Mouse (Mus musculus) right cerebral cortex, postnatal 25 days (tissue): ENCODE data around the gene Ttc7b.
A peak's percentile ranks its signal among the peaks of the same experiment; 100 is the strongest.

Experiments used
- DNase-seq: peaks from one replicate; pipeline ENCODE4 v3.0.0; 2022

The Ttc7b gene

DNA sequence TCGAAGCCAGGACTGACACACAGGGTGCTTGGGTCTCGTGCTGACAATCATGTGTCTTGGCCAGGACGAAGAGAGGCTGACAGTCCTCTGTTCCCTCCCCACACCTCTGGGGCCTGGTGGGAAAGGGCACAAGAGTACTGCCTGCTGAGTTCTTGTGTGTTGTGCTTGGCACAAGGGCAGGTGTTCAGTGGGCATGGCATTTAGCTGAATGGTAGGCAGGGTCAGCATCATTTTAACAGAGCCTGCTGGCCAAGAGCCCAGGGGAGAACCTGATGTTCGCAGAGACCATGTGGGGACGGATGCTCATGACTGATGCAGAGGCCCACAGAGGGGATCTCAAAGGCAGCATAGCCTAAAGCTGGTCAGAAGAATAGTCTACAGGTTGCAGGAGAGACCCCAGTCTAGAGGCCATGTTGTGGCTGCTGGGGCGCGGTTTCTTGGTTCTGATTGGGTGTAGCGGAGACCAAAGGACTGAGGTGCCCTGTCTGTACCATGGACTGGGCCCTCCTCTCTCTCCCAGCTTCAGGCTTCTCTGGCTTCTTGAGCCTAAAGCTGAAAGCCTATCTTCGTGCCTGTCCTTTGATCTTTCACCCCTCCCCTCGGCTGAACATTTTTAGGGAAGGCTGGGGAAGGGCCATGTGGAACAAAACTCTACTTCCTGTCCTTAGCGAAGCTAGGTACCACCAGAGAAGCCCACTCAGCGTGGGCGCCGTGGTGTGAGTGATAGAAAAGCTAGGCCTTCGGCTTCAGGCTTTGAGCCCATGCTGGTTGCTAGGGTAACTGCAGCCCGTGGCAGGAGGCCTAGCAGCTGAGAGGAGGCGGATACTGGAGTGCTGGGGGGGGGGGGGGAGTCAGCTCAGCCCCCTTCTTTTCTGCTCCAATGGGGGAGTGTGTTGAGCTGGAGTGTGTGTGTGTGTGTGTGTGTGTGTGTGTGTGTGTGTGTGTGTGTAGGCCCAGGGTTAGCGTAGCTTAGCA, 229.6 kb downstream of the Ttc7b start:
- peak; percentile 86 for DNase-seq

DNA sequence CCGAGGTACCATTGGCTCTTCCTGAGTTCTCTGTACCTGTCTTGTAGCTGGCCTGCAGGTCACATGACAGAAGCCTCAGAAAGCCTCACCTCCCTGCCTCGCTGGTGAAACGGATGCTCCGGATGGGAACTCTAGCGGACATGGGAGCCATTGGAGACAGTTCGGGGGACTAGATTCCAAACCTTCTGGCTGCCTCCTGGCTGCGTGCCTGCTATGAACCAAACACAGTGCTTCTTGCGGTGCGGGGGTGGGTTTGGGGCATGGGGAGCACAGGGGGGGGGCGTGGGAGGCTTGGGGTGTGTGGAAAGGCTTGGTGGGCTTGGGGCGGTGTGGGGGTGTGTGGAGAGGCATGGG, 230.5 kb downstream of the Ttc7b start:
- no peak for DNase-seq

DNA sequence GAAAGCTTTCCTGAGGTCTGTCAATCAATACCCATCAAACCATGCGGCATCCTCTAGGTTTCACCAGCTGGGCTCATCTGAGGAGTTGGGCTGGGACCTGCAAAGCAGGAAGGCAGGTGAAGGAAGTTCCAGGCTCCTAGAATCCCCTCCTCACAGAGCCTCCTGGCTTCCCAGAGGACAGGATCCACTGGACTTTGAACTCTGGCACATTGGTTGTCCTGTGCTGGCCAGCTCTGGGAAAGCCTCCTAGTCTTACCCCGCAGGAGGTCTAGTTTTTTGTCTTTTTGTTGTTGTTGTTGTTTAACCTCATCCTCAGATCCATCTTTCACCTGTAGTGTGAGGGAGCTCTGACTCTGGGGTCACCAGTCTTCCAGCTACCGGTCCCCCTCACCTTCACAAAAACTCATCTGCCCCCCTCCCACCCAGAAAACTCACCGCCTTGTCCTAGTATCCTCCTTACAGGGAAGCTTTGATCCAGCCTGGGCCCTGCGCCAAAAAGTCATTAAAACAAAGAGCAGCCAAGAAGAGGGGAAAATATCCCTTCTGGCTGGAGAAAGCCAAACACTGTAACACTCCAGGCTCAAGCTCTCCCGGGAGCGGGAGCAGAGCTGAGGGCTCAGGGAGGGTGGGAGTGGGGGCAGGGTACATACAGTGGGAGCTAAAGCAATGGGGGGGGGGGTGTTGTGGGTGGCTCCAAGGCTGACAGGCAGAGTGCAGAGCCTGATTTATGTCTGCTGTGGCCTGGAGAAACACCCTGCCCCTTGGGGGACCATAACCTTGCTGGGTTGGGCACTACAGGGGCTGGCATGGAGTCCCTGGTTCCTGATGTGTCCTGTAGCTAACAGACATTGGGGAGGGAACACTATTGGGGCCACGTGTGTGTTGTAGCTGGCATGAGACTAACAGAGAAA, 231.1 kb downstream of the Ttc7b start:
- DNase-seq, result peak; percentile 58

DNA sequence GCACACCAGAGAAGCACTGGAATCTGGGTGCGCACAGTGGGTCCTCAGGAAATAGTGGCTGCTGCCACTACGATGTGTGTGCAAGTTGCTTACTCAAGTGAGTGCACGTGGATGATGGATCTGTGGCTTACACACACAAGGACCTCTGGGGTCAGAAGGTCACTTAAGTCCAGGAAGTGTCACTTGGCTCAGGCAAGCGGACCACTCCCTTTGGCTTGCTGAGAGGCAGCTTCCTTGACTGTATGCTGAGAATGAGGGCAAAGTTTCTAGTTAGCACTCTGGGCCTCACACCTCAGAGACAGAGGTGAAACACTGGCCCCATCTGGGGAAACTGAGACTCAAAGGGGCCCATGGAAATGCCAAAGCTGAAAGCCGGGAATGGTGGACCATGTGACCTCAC, 232.6 kb downstream of the Ttc7b start:
- no peak for DNase-seq

DNA sequence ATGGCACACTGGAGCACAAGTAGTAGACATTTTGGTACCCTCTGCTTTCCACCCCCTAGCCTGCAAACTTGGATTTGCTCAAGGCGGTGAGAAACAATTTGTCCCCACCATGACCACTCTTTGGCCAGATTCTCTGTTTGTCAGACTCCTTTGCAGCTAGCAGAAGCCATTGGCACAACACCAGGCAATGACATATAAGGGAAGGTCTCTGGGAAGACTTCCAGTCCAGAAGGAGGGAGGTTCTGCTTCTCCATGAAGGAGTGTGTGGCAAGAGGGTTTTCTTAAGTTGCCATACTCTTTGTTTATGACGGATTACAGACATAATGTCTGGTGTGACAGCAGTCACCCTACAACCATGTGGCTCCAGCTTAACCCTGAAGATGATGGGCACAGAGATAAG, 233.1 kb downstream of the Ttc7b start:
- DNase-seq, result no peak

DNA sequence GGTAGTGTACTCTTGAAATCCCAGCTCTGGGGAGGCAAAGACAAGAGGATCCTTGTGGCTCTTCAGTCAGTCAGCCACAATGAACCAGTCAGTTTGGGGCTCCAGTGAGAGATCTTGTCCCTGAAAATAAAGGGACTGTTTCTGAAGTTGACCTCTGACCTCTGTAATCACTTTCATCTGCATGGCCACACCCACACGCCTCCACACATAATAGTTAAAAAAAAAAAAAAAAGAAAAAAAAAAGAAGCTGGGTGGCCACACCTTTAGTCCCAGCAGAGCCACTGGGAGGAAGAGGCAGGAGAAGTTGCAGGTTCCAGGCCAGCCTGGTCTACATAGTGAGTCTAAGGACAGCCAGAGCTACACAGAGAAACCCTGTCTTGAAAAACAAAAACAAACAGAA, 237.3 kb downstream of the Ttc7b start:
- no peak for DNase-seq

DNA sequence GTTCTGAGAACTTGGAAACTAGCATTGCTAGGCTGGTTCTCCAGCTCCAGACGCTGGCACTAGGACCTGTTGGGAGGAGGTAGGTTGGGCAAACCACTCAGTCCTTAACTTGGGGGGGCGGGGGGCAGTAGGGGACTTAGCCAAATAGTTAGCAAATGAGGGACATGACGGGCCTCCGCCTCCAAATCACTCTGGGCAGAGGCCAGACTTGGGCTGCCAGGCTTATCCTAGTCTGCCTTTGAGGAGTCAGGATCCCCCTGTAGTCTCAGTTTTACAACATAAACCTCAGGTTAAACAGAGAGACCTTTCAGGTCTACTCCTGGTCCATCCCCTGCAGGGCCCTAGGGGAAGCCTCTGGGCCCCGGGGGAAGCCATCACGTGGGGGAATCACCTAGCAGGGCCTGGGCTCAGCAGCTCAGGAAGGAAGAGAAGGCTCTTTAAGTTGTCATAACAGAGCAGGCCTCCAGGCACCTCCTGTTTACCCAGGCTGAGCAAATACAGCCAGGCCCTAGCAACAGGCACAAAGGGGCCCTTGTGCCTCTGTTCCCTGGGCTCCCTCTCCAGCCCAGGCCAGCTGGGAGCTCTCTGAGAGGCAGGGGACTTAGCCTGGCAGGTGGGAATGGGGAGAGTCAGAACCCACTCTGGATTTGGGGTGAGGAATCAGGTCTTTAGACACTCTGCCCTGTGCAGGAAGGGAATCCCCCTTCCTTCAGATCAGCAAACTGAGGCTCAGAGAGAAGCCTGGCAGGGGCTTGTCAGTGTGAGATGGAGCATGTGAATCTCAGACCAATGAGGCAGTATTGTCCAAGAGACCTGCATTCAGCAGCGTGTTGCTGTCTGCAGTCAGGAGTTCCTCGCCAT, 238.4 kb downstream of the Ttc7b start:
- DNase-seq, result peak; percentile 44

DNA sequence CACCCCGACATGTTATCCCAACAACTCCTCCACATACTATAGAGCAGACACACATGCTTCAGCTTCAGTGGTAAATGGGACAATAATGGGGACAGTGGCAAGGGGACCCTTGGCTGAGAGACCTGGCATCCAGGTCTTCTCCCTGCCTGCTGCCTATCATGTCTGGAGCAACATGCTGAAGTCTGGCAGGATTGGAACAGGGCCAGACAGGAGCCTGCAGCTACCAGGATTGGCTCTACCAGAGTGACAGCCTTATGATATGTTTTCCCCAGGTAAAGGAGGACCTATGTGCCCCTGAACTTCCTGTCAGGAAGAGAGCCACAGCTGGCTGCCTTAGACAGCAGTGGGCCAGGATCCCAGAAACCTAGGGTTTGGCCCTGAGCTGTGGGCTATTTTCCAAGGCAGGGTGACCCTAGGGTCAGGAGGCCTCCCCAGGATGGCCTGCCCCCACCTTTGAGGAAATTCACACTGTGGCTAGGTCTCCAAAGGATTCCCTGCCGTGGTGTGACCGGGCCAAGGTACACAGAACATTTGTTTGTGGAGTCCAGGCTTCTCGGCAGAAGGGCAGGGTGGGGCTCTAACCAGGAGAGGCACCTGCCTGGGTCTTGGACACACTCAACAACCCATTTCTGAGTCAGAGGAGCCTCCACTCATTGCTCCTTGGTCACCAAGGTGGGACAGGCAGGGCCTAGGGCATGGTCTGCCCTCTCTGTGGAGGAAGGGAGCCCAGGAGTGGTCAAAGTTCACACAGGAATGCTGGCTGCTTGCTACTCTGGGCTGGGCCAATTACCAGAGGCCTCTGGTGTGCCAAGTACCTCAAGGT, 239.4 kb downstream of the Ttc7b start:
- no peak for DNase-seq

DNA sequence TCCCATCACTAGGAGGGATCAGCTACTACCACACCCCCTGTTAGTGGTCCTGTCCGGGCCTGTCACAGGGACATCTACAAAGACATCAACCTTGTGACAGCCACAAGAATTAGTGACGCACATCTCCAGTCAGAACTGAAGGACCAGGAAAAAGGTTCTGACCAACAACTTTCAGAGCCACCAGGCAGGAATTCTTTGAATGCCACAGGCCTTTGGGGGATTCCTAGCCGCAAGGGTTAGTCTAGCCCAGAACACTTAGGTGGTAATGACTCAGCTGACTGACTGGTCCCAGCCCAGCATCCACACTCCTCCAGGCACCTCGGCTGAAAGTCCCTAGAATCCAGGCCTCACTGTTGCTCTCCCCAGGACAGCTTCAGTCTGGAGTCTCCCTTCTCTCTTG, 240.7 kb downstream of the Ttc7b start:
- no peak for DNase-seq

DNA sequence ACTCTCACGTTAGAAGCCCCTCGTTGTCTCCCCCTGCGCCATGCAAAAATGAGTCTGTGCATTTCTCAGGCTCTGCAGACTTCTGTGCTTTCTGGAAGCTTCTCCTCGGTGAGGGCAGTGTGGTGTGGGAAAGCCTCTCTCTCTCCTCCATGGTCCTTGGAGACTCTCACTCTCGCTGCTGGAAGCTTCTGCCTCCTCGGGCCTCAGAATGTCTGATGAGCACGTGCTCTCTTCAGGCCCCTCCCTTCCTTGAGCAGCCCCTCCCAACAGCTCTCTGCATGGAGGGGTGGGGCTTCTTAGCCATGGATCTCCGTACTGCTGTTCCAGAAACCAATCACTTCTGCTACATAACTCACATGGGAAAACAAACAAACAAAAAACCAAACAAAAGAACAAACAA, 242.3 kb downstream of the Ttc7b start:
- DNase-seq, result no peak

DNA sequence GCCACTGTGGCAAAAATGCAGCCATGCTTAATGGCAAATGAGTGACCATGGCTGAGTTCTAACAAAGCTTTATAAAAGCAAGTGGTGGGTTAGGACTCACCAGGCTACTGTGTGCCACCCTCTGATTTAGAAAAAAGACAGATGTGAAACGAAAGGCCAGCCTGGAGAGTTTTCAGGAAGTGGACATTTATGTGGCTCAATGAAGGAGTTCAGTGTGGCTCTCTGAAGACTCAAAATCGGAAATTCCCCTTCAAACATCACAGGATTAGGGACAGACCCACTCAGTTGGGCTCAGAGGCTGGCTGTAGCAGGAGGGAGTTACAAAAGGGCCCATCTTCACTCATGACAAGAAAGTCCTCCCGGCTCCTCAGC, 243.1 kb downstream of the Ttc7b start:
- DNase-seq, result no peak

DNA sequence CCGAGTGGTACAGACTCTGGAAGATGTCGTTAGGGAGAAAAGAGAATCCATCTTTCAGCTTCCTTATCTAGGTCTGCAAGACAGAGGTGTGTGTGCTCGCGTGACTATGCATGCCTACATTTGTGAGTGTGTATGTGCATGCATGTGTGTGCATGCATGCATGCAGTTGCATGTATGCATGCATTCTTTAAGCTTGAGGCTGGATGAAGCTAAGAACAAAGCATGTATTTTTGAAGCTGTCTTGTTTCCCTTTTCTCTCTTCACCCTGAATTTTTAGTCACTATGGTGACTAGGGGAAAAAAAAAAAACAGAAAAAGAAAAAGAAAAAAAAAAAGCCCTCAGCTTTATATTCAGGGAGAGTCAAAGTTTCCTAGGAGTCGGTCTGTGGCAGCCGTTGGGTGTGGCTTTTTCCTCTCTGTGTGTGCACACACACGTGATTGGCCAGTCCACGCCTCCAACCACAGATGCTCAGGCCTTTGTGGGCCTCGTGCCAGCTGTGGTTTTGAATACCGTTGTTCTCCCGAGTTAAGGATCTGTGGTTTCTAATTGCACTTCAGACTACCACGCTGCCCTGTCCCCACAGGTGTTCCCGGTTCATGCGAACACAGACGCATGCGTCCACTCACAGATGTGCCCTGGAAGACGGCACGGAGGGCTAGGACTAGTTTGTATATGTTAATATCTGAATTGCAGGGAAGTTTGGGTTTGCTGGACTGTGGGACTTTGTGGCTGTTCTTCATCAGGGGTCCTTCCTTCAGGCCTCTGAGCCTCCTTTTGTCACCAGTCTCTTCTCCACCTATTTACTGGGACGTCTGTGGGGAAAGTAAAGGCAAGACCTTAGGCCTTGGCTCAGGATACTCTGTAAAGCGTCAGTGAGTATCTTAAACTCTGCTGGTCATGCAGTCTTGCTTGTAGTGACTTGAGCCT, 243.8 kb downstream of the Ttc7b start:
- peak; percentile 61 for DNase-seq

DNA sequence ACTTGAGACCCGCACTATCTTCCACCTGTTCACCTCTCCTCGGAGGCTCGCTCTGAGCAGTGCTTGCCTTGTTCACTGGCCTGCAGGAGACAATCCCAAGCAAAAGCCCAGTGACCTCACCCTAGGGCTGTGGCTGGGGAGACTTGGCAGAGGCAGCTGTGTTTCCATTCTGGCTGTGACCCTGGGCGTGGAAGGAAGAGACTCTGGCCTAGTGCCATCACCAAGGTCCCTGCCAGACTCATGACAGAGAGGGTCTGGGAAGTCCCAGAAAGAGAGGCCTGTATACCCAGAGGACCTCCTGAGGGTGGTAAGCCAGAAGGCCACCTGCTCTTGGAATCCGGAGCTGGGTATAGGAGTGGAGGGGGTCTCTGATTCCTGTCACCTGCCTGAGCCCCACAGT, 244.8 kb downstream of the Ttc7b start:
- DNase-seq, result no peak

DNA sequence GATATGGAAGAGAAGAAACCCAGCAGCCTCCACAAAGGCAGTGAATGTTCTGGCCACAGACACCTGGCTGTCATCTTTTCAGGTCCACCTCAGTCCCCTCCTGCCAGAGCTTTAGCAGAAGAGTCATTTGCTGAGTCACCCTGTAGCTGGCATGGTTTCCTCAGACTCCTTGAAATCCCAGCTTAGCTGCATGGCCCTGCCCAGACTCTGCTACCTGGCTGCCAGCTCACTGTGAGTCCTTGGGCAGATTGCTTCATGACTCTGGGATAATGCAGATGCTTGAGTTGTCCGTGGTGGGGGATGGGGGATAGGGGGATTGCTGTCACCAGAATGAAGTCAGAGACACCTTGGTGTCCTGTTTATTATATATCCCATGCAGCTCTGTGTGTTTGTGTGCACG, 247.6 kb downstream of the Ttc7b start:
- DNase-seq, result no peak

DNA sequence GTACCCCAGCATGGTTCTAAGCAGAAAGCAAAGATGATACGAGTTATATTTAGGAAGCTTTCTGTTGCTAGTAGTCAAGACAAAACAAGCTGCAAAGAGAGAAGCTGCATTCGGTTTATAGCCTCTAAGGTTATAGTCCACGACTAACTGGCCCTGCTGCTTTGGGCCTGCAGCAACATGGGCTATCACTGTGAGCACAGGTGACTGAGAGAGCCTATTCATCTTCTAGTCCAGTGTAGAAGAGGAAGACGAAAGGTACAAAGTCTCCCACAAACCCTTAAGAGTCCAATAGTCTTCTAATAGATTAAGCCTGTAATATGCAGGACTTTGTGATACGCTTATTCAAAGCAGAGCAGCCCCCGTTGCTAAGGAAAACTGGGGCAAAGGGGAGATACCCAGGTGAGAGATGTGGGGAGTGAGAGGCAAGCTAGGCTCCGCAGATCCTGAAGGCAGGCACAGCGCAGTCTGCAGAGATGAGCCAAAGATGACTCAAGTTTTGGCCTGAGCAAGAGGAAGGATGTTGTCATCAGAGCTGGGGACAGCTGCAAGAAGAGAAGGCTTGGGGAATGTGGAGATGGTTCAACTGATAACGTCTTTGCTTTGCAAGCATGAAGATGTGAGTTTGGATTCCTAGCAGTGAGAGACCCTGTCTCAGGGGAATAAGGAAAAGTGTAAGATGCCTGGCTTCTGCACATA, 250.5 kb downstream of the Ttc7b start:
- peak; percentile 65 for DNase-seq

DNA sequence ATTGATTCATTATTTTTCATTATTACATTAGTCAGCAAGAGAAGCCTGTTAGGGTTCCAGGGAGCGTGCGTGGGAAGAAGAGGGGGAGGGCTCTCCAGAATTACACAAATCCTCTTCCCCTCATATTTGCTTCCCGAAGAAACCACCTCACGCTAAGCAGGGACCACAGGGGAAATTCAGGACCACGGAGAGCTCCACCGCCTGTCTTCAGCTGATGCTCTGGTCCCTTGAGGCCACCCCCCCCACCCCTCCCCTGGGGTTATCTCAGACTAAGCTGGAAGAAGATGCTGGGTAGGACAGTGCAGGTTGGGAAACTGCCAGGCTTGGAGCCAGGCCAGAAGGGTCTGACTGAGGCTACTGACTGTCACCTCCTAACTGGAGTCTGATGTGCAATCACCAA, 252.6 kb downstream of the Ttc7b start:
- no peak for DNase-seq

DNA sequence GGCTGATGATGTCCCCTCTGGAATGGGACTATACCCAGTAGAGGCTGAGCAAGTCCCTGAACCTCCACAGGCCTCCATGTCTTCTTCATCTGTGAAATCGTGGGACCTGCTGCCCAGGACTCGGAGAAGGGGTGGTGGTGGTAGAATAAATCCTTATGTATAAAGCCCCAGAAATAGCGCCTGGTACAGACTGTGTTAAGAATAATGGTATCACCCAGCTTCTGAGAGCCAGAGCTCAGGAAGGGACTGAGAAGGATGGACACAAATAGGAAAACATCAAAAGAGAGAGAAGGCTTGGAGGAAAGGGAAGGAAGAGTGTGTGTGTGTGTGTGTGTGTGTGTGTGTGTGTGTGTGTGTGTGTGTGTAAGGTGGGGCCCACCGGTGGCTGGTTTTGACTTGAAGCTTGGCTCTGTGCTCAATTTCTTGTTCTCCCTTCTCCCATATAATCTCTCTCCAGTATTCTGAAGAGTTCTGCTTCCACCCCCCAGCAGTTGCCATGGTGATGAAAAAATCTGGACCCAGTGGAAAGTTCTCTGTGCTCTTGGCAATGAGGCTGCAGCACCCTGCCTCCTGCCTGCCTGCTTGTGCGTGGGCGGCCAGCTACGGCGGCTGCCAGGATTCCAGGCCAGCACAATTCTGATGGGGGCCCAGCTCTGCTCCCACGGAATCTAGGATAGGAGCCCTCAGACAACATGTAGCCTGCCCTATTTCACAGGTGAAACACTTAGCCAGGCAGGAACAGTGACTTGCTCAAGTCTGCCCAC, 254.9 kb downstream of the Ttc7b start:
- peak; percentile 96 for DNase-seq

DNA sequence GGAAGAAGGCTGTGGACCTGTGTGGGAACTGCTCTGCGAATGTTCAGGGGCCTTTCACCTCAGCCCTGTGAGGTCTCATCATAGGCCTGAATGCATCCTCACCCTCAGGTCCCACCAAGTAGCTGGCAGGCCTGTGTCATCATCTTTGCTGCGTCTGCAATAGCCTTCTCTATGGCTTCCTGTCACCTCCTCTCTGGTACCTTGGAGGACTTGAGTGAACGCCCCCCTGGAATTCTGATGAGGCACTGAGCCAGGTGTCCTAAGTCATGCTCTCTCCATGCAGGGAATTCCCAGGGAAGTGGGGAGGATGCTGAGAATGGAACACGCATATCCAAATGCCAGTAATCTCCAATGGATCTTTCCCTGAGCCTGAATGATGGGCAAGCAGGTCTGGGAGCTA, 255.7 kb downstream of the Ttc7b start:
- DNase-seq, result no peak

DNA sequence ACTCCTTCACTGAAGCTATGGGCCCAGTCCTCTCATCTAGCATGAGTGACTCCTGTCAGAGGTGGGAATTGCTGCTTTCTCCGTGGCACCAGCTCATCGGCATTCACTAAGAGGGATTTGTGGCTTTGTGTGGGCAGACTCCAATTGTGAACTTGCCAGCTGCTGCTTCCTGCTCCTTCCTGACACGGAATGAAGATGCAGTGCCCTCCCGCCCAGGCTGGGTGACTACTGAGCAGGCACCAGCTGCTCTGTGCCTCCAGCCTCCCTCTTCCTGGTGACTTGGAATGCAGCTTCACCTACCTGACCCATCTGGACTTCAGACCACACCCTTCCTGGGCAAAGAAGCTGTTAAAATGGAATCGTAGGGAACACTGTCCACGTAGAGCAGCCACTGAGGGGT, 257.8 kb downstream of the Ttc7b start:
- no peak for DNase-seq

DNA sequence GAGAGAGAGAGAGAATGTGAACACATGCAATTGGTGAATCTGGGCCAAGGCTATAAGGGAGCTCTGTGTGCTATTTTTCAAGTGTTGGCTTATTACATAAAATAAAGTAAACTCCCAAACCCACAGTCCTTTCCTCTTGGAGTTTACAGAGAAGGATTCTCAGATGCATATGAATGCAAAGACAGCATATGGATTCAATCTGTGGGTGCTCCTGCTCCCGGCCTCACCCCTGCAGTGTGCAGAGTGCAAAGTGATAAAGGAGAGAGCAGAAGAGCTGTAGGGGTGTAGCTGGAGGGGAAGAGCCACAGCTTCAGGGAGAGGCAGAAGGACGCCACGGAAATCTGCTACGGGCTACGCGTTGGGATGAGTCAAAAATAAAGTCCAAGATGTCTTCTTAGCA, 258.9 kb downstream of the Ttc7b start:
- DNase-seq, result peak; percentile 51
